Mouse (Mus musculus) CD4-positive naive resting alpha-beta T cell, adult 57 days (primary cell): Measurements from ENCODE around the gene Ahcyl2. TPM values are rescaled to one million over a fixed set of nuclear protein-coding genes. Genes with fewer than 3 reads are reported as not detected.

Experiments
- total RNA-seq: library from RNA; stranded (reverse); gene quantifications from one replicate; pipeline ENCODE4 v1.2.4, GENCODE M21; 2023

Ahcyl2 gene
- 81.4 TPM for total RNA-seq

DNA sequence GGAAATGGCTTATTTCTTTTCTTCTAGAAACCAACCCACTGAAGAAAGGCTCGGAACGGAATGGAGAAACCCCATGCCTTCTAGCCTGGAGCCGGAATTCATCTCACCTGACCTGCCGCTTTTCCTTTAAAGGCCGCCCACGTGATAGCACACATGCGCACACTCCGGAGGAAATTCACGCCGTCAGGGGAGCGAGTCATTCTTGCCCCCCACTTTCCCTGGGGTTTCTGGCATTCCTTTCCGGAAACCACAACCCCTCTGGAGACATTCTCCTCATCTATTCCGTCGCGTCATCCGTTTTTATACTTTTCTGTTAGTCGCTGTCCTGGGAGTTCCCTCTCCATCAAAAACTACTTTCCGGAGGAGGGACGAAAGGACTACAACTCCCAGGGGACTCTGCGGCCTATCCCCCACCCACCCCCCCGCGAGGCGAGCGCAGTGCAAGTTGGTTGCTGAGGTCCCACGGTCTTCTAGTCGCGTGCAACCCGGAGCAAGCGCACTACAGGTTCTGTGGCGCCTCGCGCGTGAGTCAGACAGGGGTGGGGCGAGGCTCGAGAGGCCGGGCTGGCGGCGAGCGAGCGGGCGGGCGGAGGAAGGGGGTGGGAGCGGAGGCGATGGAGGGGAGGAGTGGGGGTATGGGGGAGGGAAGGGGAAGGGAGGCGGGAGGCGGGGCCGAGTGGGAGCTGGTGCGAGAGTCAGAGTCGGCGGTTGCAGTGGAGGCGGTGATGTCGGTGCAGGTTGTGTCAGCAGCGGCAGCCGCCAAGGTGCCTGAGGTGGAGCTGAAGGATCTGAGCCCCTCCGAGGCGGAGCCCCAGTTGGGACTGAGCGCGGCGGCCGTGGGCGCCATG lies at the start of gene Ahcyl2:
Gene Ahcyl2, plus strand, starts transcription at position 199 of the 848 bp plus-strand sequence.

DNA sequence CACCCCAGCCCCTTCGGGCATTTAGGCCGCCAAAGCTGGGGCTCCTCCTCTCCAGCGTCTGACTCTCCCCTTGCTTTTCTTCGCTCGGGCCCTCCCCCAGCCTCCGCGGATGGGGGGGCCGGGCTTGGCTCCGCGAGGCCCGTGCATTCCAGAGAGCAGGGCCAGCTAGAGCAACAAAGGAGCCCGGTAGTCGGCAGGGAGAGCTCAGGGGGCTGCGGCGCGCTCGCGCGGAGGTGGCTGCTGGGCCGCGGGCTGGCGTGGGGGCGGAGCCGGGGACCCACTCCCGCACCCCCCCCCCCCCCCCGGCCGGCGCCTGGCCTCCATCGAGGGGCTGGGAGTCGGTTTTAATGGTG lies 32.5 kb upstream of the Ahcyl2 start, which contains the start of gene Smo:
Gene Smo, plus strand, starts transcription at position 168 of the 353 bp plus-strand sequence.

DNA sequence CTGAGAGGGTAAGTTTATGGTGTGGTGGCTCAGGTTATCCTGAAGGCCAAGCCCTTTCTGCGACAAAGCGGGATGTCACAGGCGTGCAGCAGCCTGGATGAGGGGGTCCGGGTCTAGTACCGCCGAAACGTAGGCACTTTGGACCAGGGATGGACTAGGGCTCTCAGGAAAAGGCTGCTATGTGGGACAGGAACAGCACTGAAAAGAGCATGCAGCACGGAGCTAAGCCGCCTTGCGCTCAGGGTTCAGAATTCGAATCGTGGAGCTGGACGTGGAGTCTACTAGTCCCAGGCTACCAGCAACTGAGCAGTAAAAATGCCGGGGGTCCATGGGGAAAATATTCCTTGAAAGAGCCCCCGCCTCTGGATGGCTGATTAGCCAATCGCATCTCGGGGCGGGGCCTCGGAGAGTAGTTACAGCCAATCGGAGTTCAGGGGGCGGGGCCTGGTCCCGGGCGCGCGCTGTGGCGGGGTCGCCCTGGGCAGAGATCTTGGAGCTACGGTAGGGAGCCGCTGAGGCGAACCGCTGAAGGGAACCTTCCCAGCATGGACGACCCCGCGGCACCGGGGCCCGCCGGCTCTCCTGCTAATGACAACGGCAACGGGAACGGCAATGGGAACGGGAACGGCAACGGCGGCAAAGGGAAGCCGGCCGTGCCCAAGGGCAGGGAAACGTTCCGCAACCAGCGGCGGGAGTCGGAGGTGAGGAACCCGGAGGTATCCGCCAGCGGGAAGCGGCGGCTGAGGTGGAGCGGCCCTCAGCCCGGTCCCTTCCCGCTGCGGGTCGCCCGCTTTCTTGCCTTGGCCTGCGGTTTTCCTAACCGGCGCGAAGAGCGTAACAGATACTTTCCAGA lies 148.9 kb downstream of the Ahcyl2 start, which contains the start of gene Strip2:
Gene Strip2, plus strand, starts transcription at position 483 of the 853 bp plus-strand sequence.

Other genes starting within 250 kb of the Ahcyl2 start
- gene Irf5, start 241.4 kb upstream of the Ahcyl2 start, total RNA-seq = 10.6 TPM
- 112 TPM for gene Tnpo3, start 158.1 kb upstream of the Ahcyl2 start, total RNA-seq
- gene Tspan33, start 73.8 kb upstream of the Ahcyl2 start, total RNA-seq = 0.59 TPM
- 1.8 TPM for gene Smo, start 32.5 kb upstream of the Ahcyl2 start, total RNA-seq
- not detected for gene Strip2, start 149.0 kb downstream of the Ahcyl2 start, total RNA-seq